Mouse (Mus musculus): Measurements from ENCODE around the gene Idnk.

Idnk gene

DNA sequence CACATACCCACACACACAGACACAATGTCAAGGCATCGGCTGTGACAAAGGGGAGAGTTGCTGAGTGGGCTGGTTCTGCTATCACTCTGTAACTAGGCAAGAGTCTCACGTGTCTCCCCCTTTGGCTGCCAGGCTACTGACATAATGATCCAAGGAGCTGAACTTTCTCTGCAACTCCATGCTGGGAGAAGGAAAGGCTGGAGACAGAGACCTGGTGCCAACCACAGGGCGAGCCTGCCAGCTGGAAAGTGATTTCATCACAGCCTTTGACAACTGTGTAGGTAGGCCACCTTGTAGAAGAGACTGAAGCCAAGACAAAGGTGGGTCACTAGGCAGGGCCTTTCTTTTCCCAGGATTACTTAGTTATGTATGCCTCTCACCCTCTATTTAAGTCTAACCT is 39.8 kb downstream of the Idnk start:
- DNase-seq: no peak

DNA sequence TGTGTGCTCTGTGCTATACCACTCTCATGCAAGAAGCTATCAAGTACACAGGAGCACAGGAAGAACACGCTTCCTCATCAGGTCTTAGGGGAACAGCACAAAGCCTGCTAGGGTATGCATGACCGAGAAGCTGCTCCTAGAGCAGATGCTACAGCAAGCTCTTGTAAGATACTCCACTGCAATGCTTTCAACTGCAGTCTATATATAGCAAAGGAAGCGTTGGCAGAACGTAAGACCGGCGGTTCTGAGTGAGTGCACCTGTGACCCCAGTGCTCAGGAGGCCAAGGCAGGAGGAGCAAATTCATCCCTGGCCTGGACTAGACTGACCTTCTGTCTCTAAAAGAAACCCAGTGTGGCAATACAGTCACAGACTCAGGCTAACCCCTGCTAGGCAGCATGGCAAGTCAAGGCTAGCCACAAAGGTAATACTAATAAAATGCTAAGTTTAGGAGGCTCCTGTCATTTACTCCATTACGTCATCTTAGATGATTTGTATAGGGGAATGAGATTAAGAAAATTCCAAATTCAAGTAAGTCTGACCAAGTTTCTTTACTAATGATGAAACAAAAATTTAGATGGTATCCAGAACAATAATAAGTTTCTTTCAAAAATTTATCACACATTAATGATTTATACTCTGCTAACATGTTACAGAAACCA is 40.7 kb downstream of the Idnk start:
- no peak for DNase-seq

DNA sequence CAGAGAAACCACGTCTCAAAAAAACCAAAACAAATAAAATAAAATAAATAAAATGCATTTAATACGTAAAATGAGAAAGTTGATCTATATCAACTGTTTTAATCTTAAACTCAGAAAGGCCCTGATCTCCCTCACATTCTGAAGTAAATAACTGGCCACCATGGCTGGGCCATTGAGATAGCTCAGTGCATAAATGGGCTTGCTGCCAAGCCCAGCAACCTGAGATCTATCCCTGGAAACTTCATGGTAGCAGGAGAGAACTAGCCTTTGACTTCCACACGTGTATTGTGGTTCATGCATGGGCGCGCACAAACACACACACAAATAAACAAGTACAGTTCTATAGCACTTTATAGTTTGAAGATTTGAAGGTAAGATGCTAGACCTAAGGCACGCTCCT is 43.9 kb downstream of the Idnk start:
- no peak for DNase-seq

DNA sequence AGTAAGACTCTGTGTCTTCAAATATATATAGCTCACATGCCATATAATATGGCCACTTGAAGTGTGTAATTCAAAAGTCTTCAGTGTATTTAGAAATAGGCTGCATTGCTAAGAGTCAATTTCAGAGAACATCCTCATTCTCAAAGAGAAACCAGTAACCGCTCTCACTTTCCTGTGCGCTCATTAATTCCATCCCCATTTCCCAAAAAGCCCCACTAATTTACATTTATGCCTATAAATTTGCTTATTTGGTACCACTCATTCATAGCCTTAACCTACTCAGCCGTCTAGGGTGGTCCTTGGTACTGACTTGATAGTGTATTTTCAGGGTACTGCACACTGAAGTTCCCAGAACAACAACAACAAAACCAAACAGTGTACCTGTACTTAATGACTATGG is 44.5 kb downstream of the Idnk start:
- DNase-seq: no peak

DNA sequence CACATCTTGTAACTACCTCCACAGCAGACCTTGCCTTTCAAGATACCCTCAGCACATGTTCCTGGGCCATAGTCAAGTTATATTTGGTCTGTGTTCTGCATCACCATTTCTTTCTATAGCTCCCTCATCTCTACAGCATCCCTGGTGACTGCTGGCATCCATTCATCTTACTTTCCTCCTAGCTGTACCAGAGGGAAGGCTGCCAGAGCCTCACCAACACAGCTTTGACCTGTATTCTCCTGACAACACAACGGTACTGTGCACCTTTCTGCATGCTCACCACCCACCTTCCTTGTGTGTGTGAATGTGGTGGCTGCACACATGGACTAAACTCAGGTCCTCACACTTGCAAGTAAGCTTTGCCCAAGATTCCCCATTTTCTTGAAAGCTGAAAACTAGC is 45.5 kb downstream of the Idnk start:
- no peak for DNase-seq

DNA sequence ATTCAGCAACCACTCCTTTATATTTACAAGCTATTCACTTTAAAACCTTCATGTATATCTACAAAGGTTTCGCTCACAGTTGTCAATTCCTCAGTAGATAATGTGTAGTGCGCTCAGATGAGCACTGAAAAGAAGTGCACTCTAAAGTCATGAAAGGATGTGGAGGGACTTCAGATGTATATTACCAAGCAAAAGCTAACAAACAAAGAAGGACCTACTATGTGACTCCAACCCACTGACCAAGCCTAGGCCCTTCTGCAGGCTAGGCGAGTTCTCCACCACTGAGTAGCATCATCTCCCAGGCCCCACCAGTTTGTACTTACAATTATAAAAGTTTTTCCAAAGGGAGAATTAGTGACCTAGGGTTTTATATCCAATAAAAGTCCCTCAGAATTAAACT is 46.8 kb downstream of the Idnk start:
- no peak for DNase-seq

DNA sequence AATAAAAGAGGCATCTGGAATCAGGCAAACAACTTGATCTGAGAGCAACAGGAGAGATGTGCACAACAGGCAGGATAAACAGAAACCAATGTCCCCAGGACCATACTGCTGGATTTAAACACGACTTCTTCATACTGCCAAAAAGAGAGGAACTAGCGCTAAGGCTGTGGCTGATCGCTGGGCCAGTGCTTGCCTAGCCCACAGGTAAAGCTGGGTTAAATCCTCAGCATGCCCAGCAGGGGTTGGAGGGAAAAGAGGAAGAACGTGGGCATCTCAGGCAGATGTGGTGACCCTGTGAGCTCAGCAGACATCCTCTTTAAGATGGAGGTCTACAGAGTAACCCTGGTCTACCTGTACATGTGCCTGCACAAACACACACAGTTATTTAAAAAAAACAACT is 47.5 kb downstream of the Idnk start:
- DNase-seq: no peak

DNA sequence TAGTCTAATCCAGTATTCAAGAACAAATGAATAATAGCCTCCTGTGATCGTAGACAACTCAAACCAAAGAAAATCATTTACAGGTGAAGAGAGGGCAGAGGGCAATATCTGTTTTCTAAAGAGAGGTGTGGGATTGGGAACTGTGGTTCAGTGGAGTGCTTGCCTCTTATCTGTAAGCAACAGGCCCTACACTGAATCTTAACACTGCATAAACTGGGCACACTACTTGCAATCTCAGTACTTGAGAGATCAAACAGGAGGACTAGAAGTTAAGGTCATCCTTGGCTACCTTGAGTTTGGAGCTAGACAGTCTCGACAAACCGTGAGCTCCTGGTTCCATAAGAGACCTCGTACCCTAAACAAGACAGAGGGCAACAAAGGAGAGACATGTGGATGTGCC is 48.6 kb downstream of the Idnk start:
- DNase-seq: no peak

DNA sequence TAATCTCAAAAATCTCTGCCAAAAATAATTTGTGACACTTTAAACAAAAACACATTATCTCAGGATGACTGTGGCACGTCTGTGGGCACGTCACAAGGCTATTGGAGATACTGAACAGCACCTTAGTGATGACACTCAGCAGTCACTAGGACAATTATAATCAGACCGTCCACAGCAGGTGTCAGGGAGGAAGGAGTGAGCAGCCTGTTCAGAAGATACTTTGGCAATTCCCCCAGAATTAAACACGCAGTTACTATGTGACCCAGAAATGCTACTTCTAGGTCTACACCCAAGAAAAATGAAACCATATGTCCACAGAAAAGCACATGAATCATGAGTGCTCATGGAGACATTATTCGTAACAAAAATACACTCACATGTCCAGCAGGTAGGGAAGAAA is 53.0 kb downstream of the Idnk start:
- no peak for DNase-seq

DNA sequence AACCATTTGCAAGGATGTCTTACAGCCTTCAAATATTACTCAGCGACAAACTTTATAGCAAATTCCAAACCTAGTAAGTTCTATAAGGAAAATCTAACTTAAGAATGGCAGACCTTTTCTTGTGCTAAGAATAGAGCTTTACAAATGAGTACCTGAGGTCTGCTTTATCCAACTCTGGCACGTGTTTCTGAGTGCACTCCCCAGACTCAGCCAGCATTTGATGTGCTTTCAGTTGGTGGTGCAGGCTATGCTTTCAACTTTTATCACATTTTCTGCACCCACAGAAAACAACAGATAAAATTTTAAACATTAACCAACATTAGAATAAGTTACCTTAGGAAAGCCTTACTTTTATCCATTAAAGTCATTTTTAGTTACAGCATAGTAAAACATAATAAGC is 55.1 kb downstream of the Idnk start:
- no peak for DNase-seq

DNA sequence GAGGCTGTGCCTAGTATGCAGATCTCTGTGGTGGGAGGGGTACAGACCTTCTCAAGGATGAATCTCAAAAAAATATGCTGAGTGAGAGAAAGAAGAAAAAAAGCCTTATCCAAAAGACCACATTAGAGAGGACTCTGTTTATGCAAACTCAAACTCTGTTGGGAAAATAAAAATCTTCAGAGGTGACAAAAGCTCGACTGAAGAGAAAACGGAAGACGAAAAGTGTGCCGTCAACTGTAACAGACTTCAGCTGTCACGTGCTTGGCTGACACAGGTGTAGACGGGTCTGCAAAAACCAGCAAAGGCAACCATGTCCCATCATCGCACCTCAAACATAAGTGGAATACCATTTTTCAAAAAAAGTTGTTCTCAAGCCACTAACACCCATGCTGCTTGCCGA is 56.4 kb downstream of the Idnk start:
- DNase-seq: no peak

Data from liver (tissue).